Mouse (Mus musculus): ENCODE results near the gene Adrb1.
"Not testable (repeated sequence)": the region's sequence is repeated elsewhere in the genome, so short reads cannot be mapped to it uniquely, and the experiment has no call there.

The Adrb1 gene

GRCm38 (mm10) chr19:56749343-56749742, 27.3 kb downstream of the Adrb1 start:
- DNase-seq (ENCODE audit: low spot score), result peak; percentile 47

DNA sequence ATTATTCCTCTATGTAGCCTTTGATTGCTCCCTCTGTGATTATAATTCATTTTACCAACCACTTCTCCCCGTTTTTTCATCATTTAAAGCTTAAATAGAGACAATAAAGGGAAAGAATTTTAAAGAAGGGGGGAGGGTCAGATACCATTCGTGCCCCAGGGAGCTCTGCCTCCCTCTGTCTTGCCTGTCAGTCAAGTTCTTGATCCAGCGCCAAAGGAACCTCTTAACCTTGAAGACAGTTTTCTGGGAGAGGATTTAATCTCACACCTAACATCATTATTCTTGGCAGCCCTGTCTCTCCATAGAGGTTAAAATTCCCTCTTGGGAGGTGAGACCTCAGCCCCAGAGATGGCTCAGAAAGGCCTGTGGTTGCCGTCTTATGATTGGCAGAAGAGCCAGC, 28.7 kb downstream of the Adrb1 start:
- DNase-seq (ENCODE audit: low spot score), result peak; percentile 35

DNA sequence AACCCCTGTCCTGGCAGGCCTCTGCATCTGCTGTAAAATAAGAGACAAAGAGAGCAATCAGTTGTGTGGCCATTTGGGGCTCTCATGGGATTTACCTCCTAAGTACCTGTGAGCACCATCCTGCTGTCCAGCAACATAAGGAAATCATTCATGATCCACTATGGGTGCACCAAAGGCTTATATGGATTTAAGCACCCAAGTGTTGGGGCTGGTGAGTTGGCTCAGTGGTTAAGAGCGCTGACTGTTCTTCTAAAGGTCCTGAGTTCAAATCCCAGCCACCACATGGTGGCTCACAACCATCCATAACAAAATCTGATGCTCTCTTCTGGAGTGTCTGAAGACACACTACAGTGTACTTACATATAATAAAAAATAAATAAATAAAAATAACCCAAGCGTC, 32.5 kb downstream of the Adrb1 start:
- not testable (repeated sequence) for DNase-seq (ENCODE audit: low spot score)

- DNase-seq (ENCODE audit: low spot score), result no peak
Observed at GRCm38 (mm10) chr19:56756412-56756811, 34.4 kb downstream of the Adrb1 start.

DNA sequence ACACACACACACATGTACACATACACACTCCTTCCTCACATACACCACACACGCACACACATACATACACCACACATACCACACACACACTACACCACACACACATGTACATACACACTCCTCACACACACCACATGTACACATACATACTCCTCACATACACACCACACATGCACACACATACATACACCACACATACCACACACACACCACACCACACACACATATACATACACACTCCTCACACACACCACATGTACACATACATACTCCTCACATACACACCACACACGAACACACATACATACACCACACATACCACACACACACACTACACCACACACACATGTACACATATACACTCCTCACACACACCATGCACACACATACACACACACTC, 36.3 kb downstream of the Adrb1 start:
- no peak for DNase-seq (ENCODE audit: low spot score)

GRCm38 (mm10) chr19:56759740-56760139, 37.7 kb downstream of the Adrb1 start:
- DNase-seq (ENCODE audit: low spot score), result no peak

DNA sequence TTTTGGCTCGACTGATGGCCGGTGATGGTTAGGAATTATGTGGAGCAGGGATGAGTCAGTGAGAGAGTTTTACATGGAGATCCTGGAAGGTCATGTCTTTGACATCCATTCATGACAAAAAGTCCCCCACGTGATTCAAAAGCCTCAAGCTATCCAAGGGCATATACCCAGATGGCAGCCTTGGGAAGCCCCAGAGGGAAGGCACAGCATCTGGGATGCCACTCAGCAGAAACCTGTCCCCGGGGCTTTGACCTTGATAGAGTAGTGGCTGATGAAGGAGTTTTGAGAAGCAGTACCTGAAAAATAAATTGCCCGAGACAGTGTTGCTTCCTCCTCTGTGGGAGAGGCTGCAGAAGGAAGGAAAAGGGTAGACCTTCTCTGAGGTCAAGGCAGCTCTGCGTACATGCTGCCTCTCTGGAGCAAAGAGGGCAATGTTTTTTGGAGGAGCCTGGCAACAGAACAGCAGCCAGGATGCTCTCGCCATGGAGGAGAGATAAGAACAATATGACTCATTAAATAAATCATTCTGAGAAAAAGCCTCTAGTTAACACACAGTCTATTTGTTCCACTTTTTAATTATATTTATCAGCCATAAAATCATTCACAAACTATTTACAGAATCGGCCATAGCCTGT, 38.4 kb downstream of the Adrb1 start:
- DNase-seq (ENCODE audit: low spot score), result no peak

DNA sequence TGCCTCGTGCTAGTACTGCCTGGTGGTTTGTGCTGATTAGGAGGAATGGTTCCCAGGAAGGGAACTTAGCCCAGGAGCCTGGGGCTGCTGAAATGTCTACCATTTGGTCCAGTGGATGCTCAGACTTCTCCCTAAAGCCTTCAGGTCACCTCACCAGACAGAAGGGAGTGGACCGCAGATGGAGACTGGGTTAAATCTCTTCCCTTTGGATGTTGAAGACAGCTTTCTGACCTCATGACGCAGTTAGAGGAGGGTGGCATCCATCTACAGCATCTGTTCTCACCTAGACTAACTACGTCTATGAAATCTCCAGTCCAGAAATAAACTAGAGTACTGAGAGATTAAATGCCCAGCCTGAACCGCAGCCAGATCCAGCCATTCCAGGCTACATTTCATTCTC, 39.1 kb downstream of the Adrb1 start:
- DNase-seq (ENCODE audit: low spot score), result no peak

- peak; percentile 30 for DNase-seq (ENCODE audit: low spot score)
Observed at GRCm38 (mm10) chr19:56761727-56762126, 39.7 kb downstream of the Adrb1 start.

GRCm38 (mm10) chr19:56762686-56763085, 40.7 kb downstream of the Adrb1 start:
- no peak for DNase-seq (ENCODE audit: low spot score)

DNA sequence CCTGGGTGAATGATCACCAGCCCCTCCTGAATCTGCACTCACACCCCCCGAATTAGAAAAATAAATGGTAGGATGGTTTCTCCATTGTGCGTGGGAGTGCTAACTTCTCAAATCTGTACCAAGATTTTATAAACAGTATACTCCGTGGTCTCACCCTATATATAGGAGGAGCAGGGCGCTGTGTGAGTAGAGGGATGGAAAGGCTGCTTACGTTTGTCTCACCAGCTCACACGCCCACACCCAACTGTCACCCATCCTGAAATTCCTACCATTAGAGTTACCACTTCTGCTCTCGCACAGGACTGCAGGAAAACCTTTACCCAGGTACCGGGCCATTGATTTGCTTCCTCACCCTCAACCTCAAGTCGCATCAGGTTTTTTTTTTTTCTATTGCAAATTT, 47.0 kb downstream of the Adrb1 start:
- DNase-seq (ENCODE audit: low spot score), result no peak

GRCm38 (mm10) chr19:56772158-56772557, 50.2 kb downstream of the Adrb1 start:
- no peak for DNase-seq (ENCODE audit: low spot score)

GRCm38 (mm10) chr19:56773393-56773971, 51.5 kb downstream of the Adrb1 start:
- DNase-seq (ENCODE audit: low spot score), result no peak

GRCm38 (mm10) chr19:56774408-56774962, 52.5 kb downstream of the Adrb1 start:
- no peak for DNase-seq (ENCODE audit: low spot score)

GRCm38 (mm10) chr19:56774971-56775892, 53.2 kb downstream of the Adrb1 start:
- no peak for DNase-seq (ENCODE audit: low spot score)

- no peak for DNase-seq (ENCODE audit: low spot score)
Observed at GRCm38 (mm10) chr19:56775893-56776718, 54.1 kb downstream of the Adrb1 start.

DNA sequence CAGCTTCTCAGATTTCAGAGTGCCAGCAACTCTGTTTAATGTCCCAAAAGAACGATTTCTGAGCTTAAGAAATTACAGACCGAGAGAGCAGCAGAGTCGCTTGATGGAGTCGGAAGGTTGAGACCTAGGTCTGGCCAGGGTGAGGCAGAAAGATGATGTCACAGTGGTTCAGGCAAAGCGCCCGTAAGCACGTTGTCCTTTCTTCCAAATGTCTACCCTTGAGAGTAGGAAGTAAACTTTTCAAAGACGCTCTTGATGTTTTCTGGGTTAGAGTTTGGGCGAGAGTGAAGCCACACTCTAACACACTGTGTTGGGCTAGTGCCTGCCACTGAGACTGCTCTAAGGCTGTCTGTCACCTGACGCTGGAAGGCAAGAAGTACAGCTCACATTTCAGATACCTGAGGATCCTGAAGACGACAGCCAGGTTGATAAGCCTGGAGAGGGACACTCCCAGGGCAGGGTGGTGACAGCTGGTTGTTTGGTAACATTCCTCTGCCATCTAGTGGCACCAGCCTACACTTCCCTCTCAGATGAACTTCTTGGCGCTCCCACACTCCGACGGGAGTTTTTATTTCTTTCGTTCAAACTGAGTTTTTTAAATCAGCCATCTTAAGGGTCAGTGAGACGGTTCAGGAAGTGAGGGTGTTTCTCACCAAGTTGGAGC, 54.9 kb downstream of the Adrb1 start:
- DNase-seq (ENCODE audit: low spot score), result peak; percentile 77

DNA sequence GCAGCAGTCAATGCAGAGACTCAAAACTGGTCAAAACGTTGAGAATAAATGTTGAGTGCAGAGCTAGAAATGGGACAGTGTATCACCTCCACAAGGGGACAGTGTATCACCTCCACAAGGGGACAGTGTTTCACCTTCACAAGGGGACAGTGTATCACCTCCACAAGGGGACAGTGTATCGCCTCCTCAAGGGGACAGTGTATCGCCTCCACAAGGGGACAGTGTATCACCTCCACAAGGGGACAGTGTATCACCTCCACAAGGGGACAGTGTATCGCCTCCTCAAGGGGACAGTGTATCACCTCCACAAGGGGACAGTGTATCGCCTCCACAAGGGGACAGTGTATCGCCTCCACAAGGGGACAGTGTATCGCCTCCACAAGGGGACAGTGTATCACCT, 56.5 kb downstream of the Adrb1 start:
- DNase-seq (ENCODE audit: low spot score), result not testable (repeated sequence)
